Mouse (Mus musculus): ENCODE measurements around the gene Itpr2. TPM values are rescaled to one million over a fixed set of nuclear protein-coding genes. Genes with fewer than 3 reads are reported as not detected.

Gene Itpr2
- polyA plus RNA-seq, 1 experiment = 2.6 TPM

GRCm38 (mm10) chr6:146124479-146124878 lies 377.5 kb downstream of the Itpr2 start:
- no peaks in the 10 kb centered on the region for H3K79me2 ChIP-seq (ENCODE audit: control insufficient read depth, insufficient read depth)
- no peaks in the 10 kb centered on the region for H3K27me3 ChIP-seq (ENCODE audit: control insufficient read depth, insufficient read depth, insufficient read length)
- TF ChIP-seq USF1 (IDR thresholded peaks at IDR 0.05; ENCODE audit: low read depth) (no peak), FOSL1 (IDR thresholded peaks at IDR 0.05; ENCODE audit: insufficient read depth, low read length, poor library complexity, severe bottlenecking) (no peak), MAX (IDR thresholded peaks at IDR 0.05) (no peak), MYOD1 (IDR thresholded peaks at IDR 0.05; ENCODE audit: control insufficient read depth, insufficient read length, low read depth) (no peak), CTCF (IDR thresholded peaks at IDR 0.05; ENCODE audit: control insufficient read depth, insufficient read depth, insufficient read length) (no peak), CEBPB (IDR thresholded peaks at IDR 0.05; ENCODE audit: low read depth) (no peak), MYOG (IDR thresholded peaks at IDR 0.05; ENCODE audit: control insufficient read depth, extremely low read depth, insufficient read length) (no peak)
- H3ac ChIP-seq (ENCODE audit: control insufficient read depth, insufficient read length, low read depth) = no peak overlapping the region
- H3K79me3 ChIP-seq (ENCODE audit: low read depth) = no peaks in the 10 kb centered on the region
- H3K36me3 ChIP-seq (ENCODE audit: control insufficient read depth, insufficient read depth) = no peaks in the 10 kb centered on the region
- no peak overlapping the region for H3K4me3 ChIP-seq (ENCODE audit: insufficient read depth, poor library complexity, severe bottlenecking)

GRCm38 (mm10) chr6:146123656-146124055 lies 378.4 kb downstream of the Itpr2 start:
- Histone ChIP-seq H3K4me3 (ENCODE audit: insufficient read depth, poor library complexity, severe bottlenecking) (no peak overlapping the region), H3K27me3 (ENCODE audit: control insufficient read depth, insufficient read depth, insufficient read length) (no peaks in the 10 kb centered on the region), H3K79me2 (ENCODE audit: control insufficient read depth, insufficient read depth) (no peaks in the 10 kb centered on the region), H3ac (ENCODE audit: control insufficient read depth, insufficient read length, low read depth) (no peak overlapping the region), H3K79me3 (ENCODE audit: low read depth) (no peaks in the 10 kb centered on the region), H3K36me3 (ENCODE audit: control insufficient read depth, insufficient read depth) (no peaks in the 10 kb centered on the region)
- TF ChIP-seq MYOG (IDR thresholded peaks at IDR 0.05; ENCODE audit: control insufficient read depth, extremely low read depth, insufficient read length) = no peak
- TF ChIP-seq USF1 (IDR thresholded peaks at IDR 0.05; ENCODE audit: low read depth) = no peak
- no peak for TF ChIP-seq CTCF (IDR thresholded peaks at IDR 0.05; ENCODE audit: control insufficient read depth, insufficient read depth, insufficient read length)
- TF ChIP-seq MAX (IDR thresholded peaks at IDR 0.05) = no peak
- no peak for TF ChIP-seq MYOD1 (IDR thresholded peaks at IDR 0.05; ENCODE audit: control insufficient read depth, insufficient read length, low read depth)
- no peak for TF ChIP-seq FOSL1 (IDR thresholded peaks at IDR 0.05; ENCODE audit: insufficient read depth, low read length, poor library complexity, severe bottlenecking)
- TF ChIP-seq CEBPB (IDR thresholded peaks at IDR 0.05; ENCODE audit: low read depth) = no peak

GRCm38 (mm10) chr6:146120172-146120571 lies 381.9 kb downstream of the Itpr2 start:
- Histone ChIP-seq H3K4me3 (ENCODE audit: insufficient read depth, poor library complexity, severe bottlenecking) (no peak overlapping the region), H3K36me3 (ENCODE audit: control insufficient read depth, insufficient read depth) (no peaks in the 10 kb centered on the region), H3K79me2 (ENCODE audit: control insufficient read depth, insufficient read depth) (no peaks in the 10 kb centered on the region), H3K27me3 (ENCODE audit: control insufficient read depth, insufficient read depth, insufficient read length) (no peaks in the 10 kb centered on the region), H3K79me3 (ENCODE audit: low read depth) (no peaks in the 10 kb centered on the region), H3ac (ENCODE audit: control insufficient read depth, insufficient read length, low read depth) (no peak overlapping the region)
- TF ChIP-seq MAX (IDR thresholded peaks at IDR 0.05) (peak; percentile 79), CEBPB (IDR thresholded peaks at IDR 0.05; ENCODE audit: low read depth) (no peak), CTCF (IDR thresholded peaks at IDR 0.05; ENCODE audit: control insufficient read depth, insufficient read depth, insufficient read length) (no peak), MYOG (IDR thresholded peaks at IDR 0.05; ENCODE audit: control insufficient read depth, extremely low read depth, insufficient read length) (no peak), FOSL1 (IDR thresholded peaks at IDR 0.05; ENCODE audit: insufficient read depth, low read length, poor library complexity, severe bottlenecking) (no peak), MYOD1 (IDR thresholded peaks at IDR 0.05; ENCODE audit: control insufficient read depth, insufficient read length, low read depth) (peak; percentile 44), USF1 (IDR thresholded peaks at IDR 0.05; ENCODE audit: low read depth) (peak; percentile 73)

- TF ChIP-seq CTCF (IDR thresholded peaks at IDR 0.05; ENCODE audit: control insufficient read depth, insufficient read depth, insufficient read length) = no peak
- no peak for TF ChIP-seq MAX (IDR thresholded peaks at IDR 0.05)
- no peak for TF ChIP-seq MYOD1 (IDR thresholded peaks at IDR 0.05; ENCODE audit: control insufficient read depth, insufficient read length, low read depth)
- TF ChIP-seq USF1 (IDR thresholded peaks at IDR 0.05; ENCODE audit: low read depth) = no peak
- TF ChIP-seq FOSL1 (IDR thresholded peaks at IDR 0.05; ENCODE audit: insufficient read depth, low read length, poor library complexity, severe bottlenecking) = no peak
- TF ChIP-seq MYOG (IDR thresholded peaks at IDR 0.05; ENCODE audit: control insufficient read depth, extremely low read depth, insufficient read length) = no peak
- no peak for TF ChIP-seq CEBPB (IDR thresholded peaks at IDR 0.05; ENCODE audit: low read depth)
These were observed 387.2 kb downstream of the Itpr2 start for GRCm38 (mm10) chr6:146114731-146115302.

GRCm38 (mm10) chr6:146114071-146114470 lies 388.0 kb downstream of the Itpr2 start:
- Histone ChIP-seq H3K79me3 (ENCODE audit: low read depth) (no peaks in the 10 kb centered on the region), H3K36me3 (ENCODE audit: control insufficient read depth, insufficient read depth) (no peaks in the 10 kb centered on the region), H3K79me2 (ENCODE audit: control insufficient read depth, insufficient read depth) (no peaks in the 10 kb centered on the region), H3K27me3 (ENCODE audit: control insufficient read depth, insufficient read depth, insufficient read length) (no peaks in the 10 kb centered on the region), H3ac (ENCODE audit: control insufficient read depth, insufficient read length, low read depth) (no peak overlapping the region), H3K4me3 (ENCODE audit: insufficient read depth, poor library complexity, severe bottlenecking) (no peak overlapping the region)
- no peak for TF ChIP-seq USF1 (IDR thresholded peaks at IDR 0.05; ENCODE audit: low read depth)
- TF ChIP-seq MAX (IDR thresholded peaks at IDR 0.05) = no peak
- TF ChIP-seq MYOD1 (IDR thresholded peaks at IDR 0.05; ENCODE audit: control insufficient read depth, insufficient read length, low read depth) = no peak
- no peak for TF ChIP-seq CTCF (IDR thresholded peaks at IDR 0.05; ENCODE audit: control insufficient read depth, insufficient read depth, insufficient read length)
- TF ChIP-seq MYOG (IDR thresholded peaks at IDR 0.05; ENCODE audit: control insufficient read depth, extremely low read depth, insufficient read length) = no peak
- no peak for TF ChIP-seq FOSL1 (IDR thresholded peaks at IDR 0.05; ENCODE audit: insufficient read depth, low read length, poor library complexity, severe bottlenecking)
- TF ChIP-seq CEBPB (IDR thresholded peaks at IDR 0.05; ENCODE audit: low read depth) = no peak

More at GRCm38 (mm10) chr6:146114731-146115302, 387.2 kb downstream of the Itpr2 start:
- no peaks in the 10 kb centered on the region for H3K27me3 ChIP-seq (ENCODE audit: control insufficient read depth, insufficient read depth, insufficient read length)
- H3K4me3 ChIP-seq (ENCODE audit: insufficient read depth, poor library complexity, severe bottlenecking) = no peak overlapping the region
- no peaks in the 10 kb centered on the region for H3K79me2 ChIP-seq (ENCODE audit: control insufficient read depth, insufficient read depth)
- H3K36me3 ChIP-seq (ENCODE audit: control insufficient read depth, insufficient read depth) = no peaks in the 10 kb centered on the region
- no peak overlapping the region for H3ac ChIP-seq (ENCODE audit: control insufficient read depth, insufficient read length, low read depth)
- H3K79me3 ChIP-seq (ENCODE audit: low read depth) = no peaks in the 10 kb centered on the region

Data from C2C12 (cell line).